In the genomic region with DNA sequence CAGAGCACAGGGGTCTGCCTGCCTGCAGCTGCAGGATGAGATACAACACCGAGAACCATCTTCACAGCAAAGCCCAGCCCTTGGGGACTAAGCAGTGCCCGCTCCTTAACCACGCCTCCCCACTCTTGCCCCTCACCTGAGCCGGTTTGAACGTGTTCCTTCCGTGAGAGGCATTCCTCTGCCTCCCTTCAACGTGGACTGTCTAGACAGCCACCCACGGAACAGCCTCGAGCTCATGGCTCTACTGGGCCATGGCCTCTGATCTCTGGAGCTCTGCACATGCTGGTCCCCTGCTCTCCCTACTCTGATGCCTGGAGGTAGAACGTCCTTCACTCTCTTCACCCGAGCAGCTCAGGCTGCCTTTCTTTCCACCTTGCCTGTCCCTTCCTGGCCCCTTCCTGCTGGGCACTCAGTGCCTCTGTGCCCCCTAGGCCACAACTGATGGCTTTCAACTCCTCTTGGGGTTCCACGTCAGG, we compare ENCODE assay signal across 9 mouse cellular contexts. TPM values are rescaled to one million over a fixed set of nuclear protein-coding genes. Genes with fewer than 3 reads are reported as not detected.
DNase-seq lines count a peak whose midpoint lies in the region; ATAC-seq and TF ChIP-seq lines count a peak whose summit lies in the region.
"Had no signal": no experiment of that assay in that cellular context is flagged by ENCODE, and none has a peak within 500 bp of the region (broad histone marks: within the 10 kb centered on the region; RNA-seq: fewer than 3 reads in every experiment).

A gene (minus strand): TSS at position 426 of the 476 bp plus-strand sequence.

- no peaks in the 10 kb centered on the region for H3K27me3 ChIP-seq in kidney, adult 2 months (replicated peaks; ENCODE audit: control insufficient read depth, insufficient read depth, low read length)
- H3K27me3 ChIP-seq in hindbrain, embryonic 11.5 days (ENCODE audit: control insufficient read depth, insufficient read depth, low read length): no peaks in the 10 kb centered on the region
- H3K27me3 ChIP-seq in midbrain, embryonic 12.5 days: no peaks in the 10 kb centered on the region; the same call in 1 of the 2 replicates
- H3K27me3 ChIP-seq in liver, embryonic 11.5 days (replicated peaks; ENCODE audit: control insufficient read depth, insufficient read depth, low read length): peaks cover 5% of the 10 kb centered on the region; the same call in 1 of the 2 replicates

- intact Hi-C loops in gastrocnemius, postnatal 14 days (cut with DNase I; ENCODE audit: low total_unique reads): no loop called here

- no peak for TF ChIP-seq POLR2A in kidney, adult 2 months (IDR thresholded peaks at IDR 0.05; ENCODE audit: low read depth, low read length)

- peak within 1 kb of the TSS; percentile 25; the same call in 1 of the 2 replicates for H3K27ac ChIP-seq in kidney, adult 2 months (ENCODE audit: insufficient read depth, low read depth, low read length)
- H3K27ac ChIP-seq in hindbrain, embryonic 11.5 days (ENCODE audit: low read depth, low read length): no peak within 1 kb of the TSS
- no peak within 1 kb of the TSS for H3K27ac ChIP-seq in midbrain, embryonic 12.5 days (replicated peaks)
- H3K27ac ChIP-seq in liver, embryonic 11.5 days (ENCODE audit: low read depth, low read length): no peak within 1 kb of the TSS

- no peak within 1 kb of the TSS for H3K4me2 ChIP-seq in hindbrain, embryonic 11.5 days (replicated peaks; ENCODE audit: low read depth, low read length)
- no peak within 1 kb of the TSS for H3K4me2 ChIP-seq in midbrain, embryonic 12.5 days (replicated peaks)
- no peak within 1 kb of the TSS for H3K4me2 ChIP-seq in liver, embryonic 11.5 days

- DNase-seq in kidney, adult 2 months: no peak
- DNase-seq in kidney, postnatal 10 days: no peak
- peak; percentile 20 to 50 for DNase-seq in adrenal gland, adult (ENCODE audit: inconsistent age in 2 of 2, low spot score in 1 of 2)
- no peak for DNase-seq in hindbrain, embryonic 11.5 days (ENCODE audit: low spot score)
- DNase-seq in urinary bladder, postnatal 14 days (ENCODE audit: low spot score): no peak
- DNase-seq in liver, embryonic 11.5 days (ENCODE audit: low spot score): no peak
- DNase-seq in gastrocnemius, postnatal 14 days: no peak
- DNase-seq: right cerebral cortex, postnatal 14 days had no signal

- WGBS in kidney, adult 2 months: 53% methylated on average over 12 of the region's 12 CpGs
- WGBS in hindbrain, embryonic 11.5 days: 77% methylated on average over 12 of the region's 12 CpGs
- 82% methylated on average over 12 of the region's 12 CpGs for WGBS in midbrain, embryonic 12.5 days
- 73% methylated on average over 12 of the region's 12 CpGs for WGBS in liver, embryonic 11.5 days

- no peak for ATAC-seq in hindbrain, embryonic 11.5 days (ENCODE audit: low FRiP score)
- ATAC-seq in midbrain, embryonic 12.5 days (ENCODE audit: low FRiP score, low read depth): no peak
- no peak for ATAC-seq in liver, embryonic 11.5 days (replicated peaks; ENCODE audit: low FRiP score)

- peaks cover 14% of the 10 kb centered on the region; the same call in 1 of the 2 replicates for H3K4me1 ChIP-seq in kidney, adult 2 months (ENCODE audit: control insufficient read depth, insufficient read depth, low read length)
- H3K4me1 ChIP-seq in hindbrain, embryonic 11.5 days (replicated peaks; ENCODE audit: control insufficient read depth, insufficient read depth, low read length): no peaks in the 10 kb centered on the region
- no peaks in the 10 kb centered on the region for H3K4me1 ChIP-seq in midbrain, embryonic 12.5 days
- no peaks in the 10 kb centered on the region for H3K4me1 ChIP-seq in liver, embryonic 11.5 days (replicated peaks; ENCODE audit: control insufficient read depth, insufficient read depth, low read length)

- H3K9me3 ChIP-seq in hindbrain, embryonic 11.5 days (ENCODE audit: control insufficient read depth, low read length): no peaks in the 10 kb centered on the region
- no peaks in the 10 kb centered on the region for H3K9me3 ChIP-seq in midbrain, embryonic 12.5 days
- no peaks in the 10 kb centered on the region for H3K9me3 ChIP-seq in liver, embryonic 11.5 days (ENCODE audit: control insufficient read depth, low read length)

- H3K4me3 ChIP-seq in kidney, adult 2 months (ENCODE audit: insufficient read depth, low read depth, low read length): no peak within 1 kb of the TSS
- no peak within 1 kb of the TSS for H3K4me3 ChIP-seq in hindbrain, embryonic 11.5 days (ENCODE audit: low read depth, low read length)
- H3K4me3 ChIP-seq in midbrain, embryonic 12.5 days: no peak within 1 kb of the TSS
- H3K4me3 ChIP-seq in liver, embryonic 11.5 days (ENCODE audit: low read depth, low read length): no peak within 1 kb of the TSS

- TF ChIP-seq CTCF in kidney, adult 2 months (conservative IDR thresholded peaks at IDR 0.05; ENCODE audit: insufficient read depth, insufficient read length, low read depth, low read length): no peak

- no peak within 1 kb of the TSS for H3K9ac ChIP-seq in hindbrain, embryonic 11.5 days (ENCODE audit: low read depth, low read length)
- H3K9ac ChIP-seq in midbrain, embryonic 12.5 days (replicated peaks): no peak within 1 kb of the TSS
- no peak within 1 kb of the TSS for H3K9ac ChIP-seq in liver, embryonic 11.5 days (ENCODE audit: low read depth, low read length)

- no peaks in the 10 kb centered on the region for H3K36me3 ChIP-seq in kidney, adult 2 months (ENCODE audit: control insufficient read depth, insufficient read depth, low read length)
- H3K36me3 ChIP-seq in hindbrain, embryonic 11.5 days (ENCODE audit: control insufficient read depth, insufficient read depth, low read length): no peaks in the 10 kb centered on the region
- H3K36me3 ChIP-seq in midbrain, embryonic 12.5 days: no peaks in the 10 kb centered on the region
- H3K36me3 ChIP-seq in liver, embryonic 11.5 days (ENCODE audit: control insufficient read depth, insufficient read depth, low read length): no peaks in the 10 kb centered on the region

RNA-seq across cellular contexts. Expression of the gene that starts here (rescaled TPM):
- polyA plus RNA-seq in kidney, adult 2 months (2012; rRNA removed): 31.1 and 32.2 TPM in 2 replicates
- polyA plus RNA-seq in hindbrain, embryonic 11.5 days (2014; fragmentation: Nextera tagmentation; extraction: Ambion mirVana): 17.6 and 20.9 TPM in 2 replicates
- polyA plus RNA-seq in midbrain, embryonic 12.5 days (2016; fragmentation: Nextera tagmentation; extraction: Ambion mirVana): 13.2 and 16.3 TPM in 2 replicates
- 3.4 and 4.8 TPM in 2 replicates for polyA plus RNA-seq in liver, embryonic 11.5 days (2014; fragmentation: Nextera tagmentation; extraction: Ambion mirVana)
- total RNA-seq in gastrocnemius, postnatal 14 days (2021): 1 to 10 TPM; 6.4 to 8.2 TPM

Comparison
In these comparisons a context has a peak if more than half of its experiments do, and no peak if none do; other contexts are left out.
1. DNase-seq: peak in adrenal gland, adult (2 of 2); none in kidney, adult 2 months (single experiment), kidney, postnatal 10 days (single experiment), hindbrain, embryonic 11.5 days (single experiment), urinary bladder, postnatal 14 days (single experiment), liver, embryonic 11.5 days (single experiment) and gastrocnemius, postnatal 14 days (single experiment).